Mouse (Mus musculus) urinary bladder, postnatal 14 days (tissue): ENCODE data around the gene Sfrp4.
"Not testable (repeated sequence)": the region's sequence is repeated elsewhere in the genome, so short reads cannot be mapped to it uniquely, and the experiment has no call there.

Experiments used
- DNase-seq: peaks from one replicate; pipeline ENCODE4 v3.0.0; 2021; ENCODE audit warnings: low spot score

Sfrp4 gene

DNA sequence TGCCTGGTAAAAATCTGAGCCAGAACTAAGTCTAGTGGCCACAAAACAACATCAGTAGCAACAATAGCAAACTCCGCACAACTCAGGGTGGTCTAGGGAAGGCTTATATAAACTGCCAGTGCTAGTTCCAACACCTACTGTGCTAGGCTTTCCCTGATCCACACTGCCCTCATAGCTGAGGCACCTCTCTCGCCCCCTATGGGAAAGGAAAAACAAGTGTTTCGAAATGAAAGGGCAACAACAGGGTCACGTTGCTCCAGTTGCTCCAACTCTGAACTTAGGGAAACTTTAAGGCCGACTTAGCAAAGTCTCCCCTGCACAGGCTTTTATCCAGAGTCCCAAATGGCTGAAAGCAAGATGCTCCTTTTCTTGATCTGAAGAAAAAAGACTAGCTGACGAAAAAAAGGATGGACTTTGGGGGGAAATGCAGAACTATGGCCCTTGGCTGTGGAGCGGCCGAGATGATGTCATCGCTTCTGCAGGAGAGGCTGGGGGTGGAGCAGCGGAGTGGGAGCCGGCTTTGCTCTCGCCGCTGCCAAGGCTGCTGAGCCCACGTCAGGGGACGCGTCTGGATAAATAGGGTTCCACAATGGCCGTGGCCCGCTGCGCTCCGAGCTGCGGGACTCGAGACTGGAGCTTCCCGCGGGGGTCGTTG is at the start of gene Sfrp4:
TSS of gene Sfrp4 (plus strand) at position 532 of the 655 bp plus-strand sequence.
- DNase-seq, result peak; percentile 22

DNA sequence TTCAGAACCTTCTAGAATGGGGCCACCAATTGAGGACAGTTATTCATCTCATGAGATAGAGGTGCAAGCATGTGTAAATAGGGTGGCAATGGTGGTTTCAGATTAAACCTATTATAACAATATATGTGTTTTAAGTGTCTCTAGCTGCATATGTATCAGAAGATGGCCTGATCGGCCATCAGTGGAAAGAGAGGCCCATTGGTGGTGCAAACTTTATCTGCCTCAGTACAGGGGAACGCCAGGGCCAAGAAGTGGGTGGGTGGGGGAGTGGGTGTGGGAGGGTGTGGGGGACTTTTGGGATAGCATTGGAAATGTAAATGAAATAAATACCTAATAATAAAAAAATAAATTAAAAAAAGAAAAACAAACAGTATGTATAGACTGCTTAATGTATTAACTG is 48.2 kb upstream of the Sfrp4 start:
- DNase-seq, result not testable (repeated sequence)

DNA sequence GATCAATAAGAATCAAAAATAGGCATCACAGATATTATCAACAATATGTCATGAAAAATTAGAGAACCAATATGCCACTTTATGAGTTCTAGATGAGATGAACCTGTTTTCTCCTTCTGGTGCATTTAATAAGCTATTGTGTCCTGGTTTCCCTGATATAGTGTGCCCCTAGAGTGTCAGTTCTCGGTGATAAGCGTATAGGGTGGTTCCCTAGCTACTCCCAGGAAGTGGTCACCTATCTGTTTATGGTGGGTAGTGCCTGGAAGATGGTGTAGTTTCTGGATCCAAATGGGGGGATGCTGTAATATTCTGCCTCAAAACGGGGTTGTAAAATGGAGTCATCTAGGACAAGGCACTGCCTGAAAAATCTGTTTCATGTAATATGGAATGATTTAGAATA is 47.0 kb upstream of the Sfrp4 start:
- no peak for DNase-seq

GRCm38 (mm10) chr13:19590996-19591759 is 31.7 kb upstream of the Sfrp4 start:
- no peak for DNase-seq

DNA sequence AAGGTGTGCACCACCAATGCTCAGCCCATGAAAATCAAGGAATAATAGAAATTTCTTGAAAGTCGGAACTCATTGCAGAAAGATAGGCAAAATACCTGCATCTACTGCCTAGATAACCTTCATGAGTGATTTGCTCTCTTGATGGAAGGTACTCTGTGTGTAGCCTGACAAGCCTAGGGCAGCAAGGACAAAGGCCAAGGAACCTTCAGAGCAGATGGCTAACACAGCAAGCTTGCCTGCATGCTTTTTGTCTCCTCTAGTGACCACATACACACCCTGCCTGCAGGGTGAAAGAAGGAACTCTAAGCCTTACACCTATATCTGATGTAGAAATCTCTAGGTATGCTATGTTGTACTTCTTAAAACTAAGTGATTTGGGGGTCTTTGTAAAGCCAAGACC is 27.8 kb upstream of the Sfrp4 start:
- DNase-seq, result no peak

DNA sequence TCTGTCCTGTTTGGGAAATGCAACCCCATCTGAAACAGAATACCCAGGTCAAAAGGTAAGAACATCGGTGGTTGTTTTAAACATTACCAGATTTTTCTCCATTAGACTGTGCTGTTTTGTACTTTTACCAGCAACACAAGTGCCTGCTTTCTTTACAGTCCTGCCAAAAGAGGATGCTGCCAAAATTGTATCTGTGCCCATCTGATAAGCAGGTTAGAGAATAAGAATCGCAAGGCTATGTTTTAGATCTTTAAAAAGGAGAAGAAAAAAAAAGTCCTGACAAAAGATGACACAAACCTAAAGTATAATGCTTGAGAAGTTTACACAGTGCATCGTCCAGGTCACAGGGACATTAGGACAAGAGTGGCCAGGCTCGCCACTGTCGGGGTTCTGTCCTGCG is 23.7 kb upstream of the Sfrp4 start:
- DNase-seq, result no peak

- DNase-seq, result no peak
Measured at GRCm38 (mm10) chr13:19602531-19602930, 20.4 kb upstream of the Sfrp4 start.

DNA sequence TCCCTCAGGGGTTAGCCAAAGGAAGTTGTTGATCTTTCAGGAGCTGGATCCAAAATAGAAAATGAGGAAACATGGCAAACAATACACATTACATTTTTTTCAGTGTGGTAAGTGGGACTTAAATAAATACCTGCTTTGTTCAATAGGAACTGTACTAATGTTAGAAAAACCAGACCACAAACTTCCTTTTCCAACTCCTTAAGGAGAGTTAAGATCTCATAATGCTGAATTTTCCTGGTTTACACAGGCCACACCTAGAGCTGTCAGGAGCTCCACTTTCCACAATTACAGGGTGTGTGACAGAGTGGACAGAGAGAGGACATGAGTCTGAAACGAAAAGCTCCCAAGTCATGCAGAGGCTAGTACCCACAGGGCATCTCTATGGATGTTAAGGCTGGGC is 19.2 kb upstream of the Sfrp4 start:
- DNase-seq, result no peak

DNA sequence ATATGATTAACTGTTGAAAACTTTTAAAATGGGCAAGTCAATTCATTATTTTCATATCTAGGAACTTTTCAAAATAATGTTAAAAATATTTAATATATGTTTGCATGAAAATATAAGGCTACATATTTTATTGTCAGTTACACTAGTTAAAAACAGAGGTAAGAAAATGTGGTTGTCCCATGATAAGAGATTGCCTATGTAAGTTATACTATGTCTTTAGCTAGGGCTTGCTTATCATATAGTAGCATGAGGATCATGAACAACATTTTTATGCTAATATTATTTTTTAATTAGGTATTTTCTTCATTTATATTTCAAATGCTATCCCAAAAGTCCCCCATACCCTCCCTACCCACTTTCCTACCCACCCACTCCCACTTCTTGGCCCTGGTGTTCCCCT is 18.0 kb upstream of the Sfrp4 start:
- no peak for DNase-seq

DNA sequence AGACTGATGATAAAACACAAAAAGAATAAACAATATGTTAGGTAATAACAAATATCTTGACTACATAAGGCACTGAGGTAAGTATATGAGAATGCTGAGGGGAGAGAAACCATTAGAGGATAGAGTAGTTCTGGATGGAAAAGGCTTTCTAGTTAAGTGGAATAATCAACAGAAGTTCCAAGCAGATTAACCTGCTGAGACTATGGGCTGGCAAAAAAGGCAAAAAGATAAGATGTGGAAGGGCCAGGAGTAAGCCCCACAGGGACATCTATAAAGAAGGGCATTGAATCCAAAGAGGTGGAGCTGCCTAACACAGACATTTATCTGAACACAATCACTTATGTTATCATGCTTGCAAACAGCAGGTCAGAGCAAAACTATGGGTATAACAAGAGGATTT is 14.8 kb upstream of the Sfrp4 start:
- no peak for DNase-seq

DNA sequence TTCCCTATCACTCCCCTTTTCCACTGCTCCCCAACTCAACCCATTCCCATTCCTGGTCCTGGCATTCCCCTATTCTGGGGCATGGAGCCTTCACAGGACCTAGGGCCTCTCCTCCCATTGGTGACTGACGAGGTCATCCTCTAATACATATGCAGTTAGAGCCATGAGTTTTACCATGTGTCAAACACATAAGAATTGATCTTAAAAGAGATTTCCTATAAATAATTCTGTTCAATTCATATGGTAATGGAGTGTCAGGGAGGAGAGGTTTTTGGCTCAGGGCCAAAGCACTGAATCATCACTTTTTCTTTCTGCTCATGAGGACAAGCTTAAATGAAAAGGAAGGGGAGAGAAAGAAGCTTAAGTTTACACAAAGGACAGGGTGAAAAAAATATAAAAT is 10.6 kb upstream of the Sfrp4 start:
- no peak for DNase-seq

- DNase-seq, result no peak
Measured at GRCm38 (mm10) chr13:19612963-19613362, 9.9 kb upstream of the Sfrp4 start.

GRCm38 (mm10) chr13:19613426-19613825 is 9.5 kb upstream of the Sfrp4 start:
- no peak for DNase-seq

DNA sequence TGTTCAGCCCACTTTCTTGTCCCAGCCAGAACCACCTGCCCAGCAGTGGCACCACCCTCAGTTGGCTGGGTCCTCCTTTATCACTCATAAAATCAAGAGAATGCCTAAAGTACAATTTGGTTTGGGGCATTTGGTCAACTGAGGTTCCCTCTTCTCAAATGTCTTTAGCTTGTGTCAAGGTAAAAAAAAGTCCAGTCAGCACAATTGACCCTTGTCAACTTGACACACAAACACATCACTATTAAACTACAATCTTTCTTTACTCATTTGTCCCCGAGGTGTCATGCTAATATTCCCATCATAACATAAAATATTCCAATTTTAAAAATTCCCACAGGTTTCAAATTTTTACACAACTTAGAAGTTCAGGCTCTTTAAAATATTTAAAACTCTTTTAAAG is 8.6 kb upstream of the Sfrp4 start:
- no peak for DNase-seq

- DNase-seq, result no peak
Measured at GRCm38 (mm10) chr13:19618081-19618480, 4.8 kb upstream of the Sfrp4 start.

GRCm38 (mm10) chr13:19618841-19619215 is 4.1 kb upstream of the Sfrp4 start:
- DNase-seq, result no peak

- DNase-seq, result peak; percentile 56
Measured at GRCm38 (mm10) chr13:19619216-19619927, 3.5 kb upstream of the Sfrp4 start, which contains the start of gene Epdr1. TSS of gene Epdr1 (minus strand) at chr13:19619927.

GRCm38 (mm10) chr13:19623228-19623905 is 463 bp downstream of the Sfrp4 start:
- no peak for DNase-seq

- no peak for DNase-seq
Measured at GRCm38 (mm10) chr13:19624632-19625320, 1.9 kb downstream of the Sfrp4 start.

DNA sequence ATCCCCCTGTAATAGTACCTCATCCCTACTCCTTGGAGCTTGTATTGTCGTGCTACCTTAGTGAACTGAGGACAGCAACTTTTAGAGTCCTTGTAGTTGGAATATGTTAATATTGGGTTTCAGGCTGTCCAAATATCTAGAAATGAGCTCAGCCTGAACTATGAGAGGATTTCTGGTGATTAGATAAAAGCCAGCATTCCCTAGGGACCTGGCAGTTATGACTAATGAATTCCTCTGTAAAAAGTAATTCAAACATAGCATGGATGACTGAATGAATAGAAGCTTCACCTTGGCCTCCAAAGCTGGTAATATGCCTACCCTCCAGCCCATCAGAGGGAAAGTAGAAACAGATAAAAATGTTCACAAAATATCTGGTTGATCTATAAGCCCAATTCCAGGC is 3.6 kb downstream of the Sfrp4 start:
- DNase-seq, result no peak

DNA sequence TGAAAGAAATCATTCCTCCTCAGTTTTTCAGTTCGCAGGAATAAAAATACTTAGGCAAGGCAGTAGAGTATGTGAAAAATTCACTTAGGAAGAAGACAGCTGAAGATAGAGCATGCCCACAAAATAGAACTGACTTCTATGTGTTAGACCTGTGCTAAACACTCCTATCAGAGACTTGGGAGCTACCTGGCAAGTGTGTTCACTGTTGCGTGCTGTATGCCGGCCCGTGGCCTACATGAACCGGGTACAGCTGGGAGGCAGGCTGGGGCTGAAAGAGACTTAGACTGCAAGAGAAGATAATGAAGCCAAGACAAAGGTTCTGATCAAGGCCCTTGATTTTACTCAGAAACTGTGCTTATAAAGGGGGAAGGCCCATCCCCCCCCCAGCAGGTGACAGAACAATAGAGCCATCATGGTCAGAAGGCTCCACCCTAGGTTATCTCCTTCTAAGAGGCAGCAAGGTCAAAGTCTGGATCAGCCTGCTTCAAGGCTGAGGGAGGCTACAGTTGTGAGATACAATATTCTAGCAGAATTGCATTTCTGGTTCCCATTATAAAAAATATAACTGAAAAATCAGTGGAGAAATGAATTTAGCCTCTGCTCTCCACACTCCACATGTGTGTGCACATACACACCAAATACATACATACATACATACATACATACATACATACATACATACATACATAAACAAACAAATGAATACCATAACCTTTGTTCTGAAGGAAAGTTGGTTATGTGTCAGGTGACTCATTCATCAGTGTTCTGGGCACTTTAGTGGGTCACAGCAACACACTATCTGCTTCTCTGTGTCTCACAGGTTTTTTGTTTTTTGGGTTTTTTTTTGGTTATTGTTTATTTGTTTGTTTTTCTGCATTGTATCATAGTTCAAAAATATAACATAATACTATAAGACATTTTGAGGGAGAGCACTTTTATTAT is 8.1 kb downstream of the Sfrp4 start:
- DNase-seq, result no peak
